Mouse (Mus musculus): ENCODE results near the gene Nfkbiz. TPM values are rescaled to one million over a fixed set of nuclear protein-coding genes. Genes with fewer than 3 reads are reported as not detected.
A peak's percentile ranks its signal among the peaks of the same experiment; 100 is the strongest.

Gene Nfkbiz
- total RNA-seq, 2 experiments from 2014 or later, result 4.2 to 6.2 TPM

- DNase-seq (ENCODE audit: low spot score in 2 of 2), result no peak
These were observed 2.9 kb downstream of the Nfkbiz start for GRCm38 (mm10) chr16:55835798-55836197.

- DNase-seq (ENCODE audit: low spot score in 2 of 2), result no peak
These were observed 6.1 kb downstream of the Nfkbiz start for GRCm38 (mm10) chr16:55832617-55833016.

- no peak for DNase-seq (ENCODE audit: low spot score in 2 of 2)
These were observed 6.7 kb downstream of the Nfkbiz start for GRCm38 (mm10) chr16:55832040-55832439.

GRCm38 (mm10) chr16:55831451-55831850, 7.2 kb downstream of the Nfkbiz start:
- no peak for DNase-seq (ENCODE audit: low spot score in 2 of 2)

- no peak for DNase-seq (ENCODE audit: low spot score in 2 of 2)
These were observed 15.1 kb downstream of the Nfkbiz start for GRCm38 (mm10) chr16:55823398-55824155.

GRCm38 (mm10) chr16:55822741-55823397, 15.8 kb downstream of the Nfkbiz start:
- DNase-seq (ENCODE audit: low spot score in 2 of 2), result no peak

GRCm38 (mm10) chr16:55821997-55822740, 16.5 kb downstream of the Nfkbiz start:
- DNase-seq (ENCODE audit: low spot score in 2 of 2), result peak; percentile 93 to 96

GRCm38 (mm10) chr16:55821571-55821981, 17.1 kb downstream of the Nfkbiz start:
- DNase-seq (ENCODE audit: low spot score in 2 of 2), result no peak

GRCm38 (mm10) chr16:55820916-55821570, 17.7 kb downstream of the Nfkbiz start:
- no peak for DNase-seq (ENCODE audit: low spot score in 2 of 2)

- DNase-seq (ENCODE audit: low spot score in 2 of 2), result no peak
These were observed 18.4 kb downstream of the Nfkbiz start for GRCm38 (mm10) chr16:55820161-55820915.

GRCm38 (mm10) chr16:55819186-55819861, 19.4 kb downstream of the Nfkbiz start:
- peak; percentile 60 to 65 for DNase-seq (ENCODE audit: low spot score in 2 of 2)

GRCm38 (mm10) chr16:55817717-55818515, 20.8 kb downstream of the Nfkbiz start:
- no peak for DNase-seq (ENCODE audit: low spot score in 2 of 2)

GRCm38 (mm10) chr16:55816202-55816941, 22.3 kb downstream of the Nfkbiz start:
- no peak for DNase-seq (ENCODE audit: low spot score in 2 of 2)

GRCm38 (mm10) chr16:55815466-55815865, 23.2 kb downstream of the Nfkbiz start:
- DNase-seq (ENCODE audit: low spot score in 2 of 2), result no peak

GRCm38 (mm10) chr16:55814686-55815085, 24.0 kb downstream of the Nfkbiz start:
- no peak for DNase-seq (ENCODE audit: low spot score in 2 of 2)

- no peak for DNase-seq (ENCODE audit: low spot score in 2 of 2)
These were observed 24.8 kb downstream of the Nfkbiz start for GRCm38 (mm10) chr16:55813916-55814315.

GRCm38 (mm10) chr16:55811792-55812191, 26.9 kb downstream of the Nfkbiz start:
- DNase-seq (ENCODE audit: low spot score in 2 of 2), result no peak

GRCm38 (mm10) chr16:55809779-55810514, 28.8 kb downstream of the Nfkbiz start:
- DNase-seq (ENCODE audit: low spot score in 2 of 2), result no peak
